Mouse (Mus musculus) gastrocnemius, postnatal 4 days (tissue): ENCODE results near the gene Medag. TPM values are rescaled to one million over a fixed set of nuclear protein-coding genes. Genes with fewer than 3 reads are reported as not detected.

Source experiments
- DNase-seq, 2 experiments: peaks; one replicate each; pipeline ENCODE4 v3.0.0; 2021 to 2022; ENCODE audit warnings: low spot score in 2 of 2, mixed read lengths in 2 of 2
- total RNA-seq, 2 experiments: library from RNA; stranded (reverse); gene quantifications; 2 replicates each; pipeline ENCODE4 v1.2.3; 2021

Medag gene
- total RNA-seq, 2 experiments from 2014 or later = 32.1 to 36.4 TPM

- DNase-seq = no peak
These were observed 15.9 kb downstream of the Medag start for GRCm38 (mm10) chr5:149427277-149428060.

- no peak for DNase-seq
These were observed 16.8 kb downstream of the Medag start for GRCm38 (mm10) chr5:149428347-149428746.

- peak; percentile 50 to 75 for DNase-seq
These were observed 17.3 kb downstream of the Medag start for GRCm38 (mm10) chr5:149428810-149429255.

GRCm38 (mm10) chr5:149429541-149429940 lies 18.0 kb downstream of the Medag start:
- DNase-seq = no peak

- DNase-seq = no peak
These were observed 19.4 kb downstream of the Medag start for GRCm38 (mm10) chr5:149430943-149431342.

- no peak for DNase-seq
These were observed 22.1 kb downstream of the Medag start for GRCm38 (mm10) chr5:149433618-149434017.

GRCm38 (mm10) chr5:149434141-149434690 lies 22.7 kb downstream of the Medag start:
- DNase-seq = no peak

GRCm38 (mm10) chr5:149436541-149436940 lies 25.0 kb downstream of the Medag start:
- no peak for DNase-seq

GRCm38 (mm10) chr5:149437150-149437549 lies 25.6 kb downstream of the Medag start:
- DNase-seq = no peak

- DNase-seq = peak; percentile 50 to 77
These were observed 28.1 kb downstream of the Medag start, which contains the start of gene Tex26 for GRCm38 (mm10) chr5:149439531-149440179. Gene Tex26 (plus strand): TSS chr5:149439660.

GRCm38 (mm10) chr5:149440180-149440573 lies 28.6 kb downstream of the Medag start:
- DNase-seq = peak; percentile 40 to 77

- DNase-seq = no peak
These were observed 30.2 kb downstream of the Medag start for GRCm38 (mm10) chr5:149441646-149442276.

- DNase-seq = no peak
These were observed 30.7 kb downstream of the Medag start for GRCm38 (mm10) chr5:149442277-149442660.

- no peak for DNase-seq
These were observed 32.9 kb downstream of the Medag start for GRCm38 (mm10) chr5:149444451-149444850.

GRCm38 (mm10) chr5:149446495-149446894 lies 34.9 kb downstream of the Medag start:
- no peak for DNase-seq

GRCm38 (mm10) chr5:149447733-149448132 lies 36.2 kb downstream of the Medag start:
- DNase-seq = no peak

GRCm38 (mm10) chr5:149449406-149449805 lies 37.9 kb downstream of the Medag start:
- no peak for DNase-seq

GRCm38 (mm10) chr5:149451209-149451681 lies 39.7 kb downstream of the Medag start:
- DNase-seq = no peak

- DNase-seq = peak; percentile 52 to 63
These were observed 42.7 kb downstream of the Medag start for GRCm38 (mm10) chr5:149454281-149454680.

- no peak for DNase-seq
These were observed 45.0 kb downstream of the Medag start for GRCm38 (mm10) chr5:149456544-149456943.

- DNase-seq = no peak
These were observed 50.5 kb downstream of the Medag start for GRCm38 (mm10) chr5:149462071-149462470.
